Mouse (Mus musculus) ES-E14 (cell line): Measurements from ENCODE around the gene H2-DMb1.

Experiments
- CHD2 ChIP-seq: IDR thresholded peaks from 2 replicates; pipeline ENCODE4 v1.6.1; 2014; ENCODE audit warnings: mild to moderate bottlenecking, low read depth, low read length, inconsistent platforms
- HCFC1 ChIP-seq: IDR thresholded peaks from 2 replicates; pipeline ENCODE4 v1.6.1; 2012; ENCODE audit warnings: low read length, inconsistent platforms, borderline replicate concordance; ENCODE audit not compliant: insufficient read depth
- MAFK ChIP-seq: IDR thresholded peaks from 2 replicates; pipeline ENCODE4 v1.6.1; 2014; ENCODE audit warnings: mild to moderate bottlenecking, low read depth, low read length, inconsistent platforms; ENCODE audit not compliant: insufficient read depth
- ZNF384 ChIP-seq: IDR thresholded peaks from 2 replicates; pipeline ENCODE4 v1.6.1; 2012; ENCODE audit warnings: low read depth, low read length, inconsistent platforms

DNA sequence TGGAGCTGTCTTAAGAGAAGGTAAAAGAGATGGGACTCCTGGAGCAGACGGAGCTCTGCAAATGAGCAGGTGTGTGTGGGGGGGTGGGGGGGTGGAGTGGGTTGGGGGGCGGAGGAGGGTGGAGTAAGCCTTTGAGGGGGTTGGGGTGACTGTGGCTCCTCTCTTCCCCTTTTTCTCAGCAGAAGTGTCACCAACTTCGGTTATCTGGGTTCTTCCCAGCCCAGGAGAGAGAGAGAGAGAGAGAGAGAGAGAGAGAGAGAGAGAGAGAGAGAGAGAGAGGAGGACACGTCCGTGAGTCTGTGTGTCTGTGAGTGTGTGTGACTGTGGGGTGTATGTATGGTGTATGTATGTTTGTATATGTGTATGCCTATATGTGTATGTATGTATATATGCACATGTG, 9.4 kb upstream of the H2-DMb1 start:
- TF ChIP-seq ZNF384 (no peak), CHD2 (no peak), HCFC1 (no peak), MAFK (no peak)
